Mouse (Mus musculus): Measurements from ENCODE around the gene Fam189a1.

DNA sequence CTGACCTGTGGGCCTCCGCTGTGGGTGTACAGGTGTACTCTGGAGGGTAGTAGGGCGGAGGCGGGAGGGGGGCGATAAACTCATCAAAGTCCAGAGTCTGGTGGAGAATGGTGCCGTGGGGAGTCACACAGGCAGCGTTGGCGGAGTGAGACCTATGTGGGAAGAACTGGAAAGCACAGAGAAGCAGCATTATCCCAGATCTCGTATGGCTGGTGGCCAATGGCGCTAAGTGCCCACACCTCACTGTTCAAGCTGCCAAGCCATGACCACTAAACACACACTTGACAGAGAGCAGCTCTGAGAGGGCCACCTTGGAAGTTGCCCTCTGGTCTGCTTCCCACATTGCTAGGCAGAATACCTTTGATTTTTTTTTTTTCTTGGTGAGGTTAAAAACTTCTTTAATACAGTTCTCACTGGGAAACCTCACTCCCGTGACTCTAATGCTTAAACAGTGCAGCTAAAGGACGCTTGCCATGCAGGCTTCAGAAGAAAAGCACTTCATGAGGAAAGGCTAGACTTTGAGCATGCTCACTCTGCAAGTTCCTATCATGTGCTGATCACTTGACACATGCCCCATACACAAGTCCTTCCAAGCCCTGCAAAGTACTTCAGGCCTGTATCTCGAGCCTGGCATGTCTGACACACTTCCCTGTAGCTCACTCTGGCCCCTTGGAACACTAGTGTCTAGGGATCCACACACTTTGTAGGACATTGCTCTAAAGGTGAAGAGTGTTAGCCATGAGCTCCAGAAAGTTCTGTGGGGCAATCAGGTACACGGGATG, 379.5 kb downstream of the Fam189a1 start:
- TF ChIP-seq CTCF (conservative IDR thresholded peaks at IDR 0.05; ENCODE audit: insufficient read depth, insufficient read length, low read depth, low read length) = no peak
- no peak for TF ChIP-seq POLR2A (IDR thresholded peaks at IDR 0.05; ENCODE audit: low read depth, low read length)

All from kidney, adult 2 months (tissue).